Mouse (Mus musculus) liver, adult 2 months (tissue): ENCODE results near the gene A930018P22Rik.
"Not testable (repeated sequence)": the region's sequence is repeated elsewhere in the genome, so short reads cannot be mapped to it uniquely, and the experiment has no call there.

Source experiments
- CTCF ChIP-seq: fragments of 200-500 bp; IDR thresholded peaks from 2 replicates; pipeline ENCODE4 v1.5.1; 2011; ENCODE audit warnings: low read depth, low read length, control low read depth
- POLR2A ChIP-seq: fragments of 200-500 bp; IDR thresholded peaks from 2 replicates; pipeline ENCODE4 v1.6.1; 2011; ENCODE audit warnings: low read length, control low read depth; ENCODE audit not compliant: insufficient read depth; ENCODE audit errors: extremely low read depth

DNA sequence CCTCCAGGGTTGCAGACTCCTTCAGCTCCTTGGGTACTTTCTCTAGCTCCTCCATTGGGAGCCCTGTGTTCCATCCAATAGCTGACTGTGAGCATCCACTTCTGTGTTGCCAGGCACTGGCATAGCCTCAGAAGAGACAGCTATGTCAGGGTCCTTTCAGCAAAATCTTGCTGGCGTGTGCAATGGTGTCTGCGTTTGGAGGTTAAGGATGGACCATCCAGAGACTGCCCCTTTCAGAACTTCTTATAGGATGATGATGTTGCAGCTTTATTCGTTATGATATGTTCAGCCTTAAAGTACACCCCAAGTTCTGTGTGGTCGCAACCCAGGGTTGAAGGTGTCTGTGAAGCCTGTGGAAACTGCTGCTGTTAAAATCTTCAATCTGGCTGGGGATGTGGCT, 25.2 kb upstream of the A930018P22Rik start:
- TF ChIP-seq CTCF, POLR2A: not testable (repeated sequence)
